Mouse (Mus musculus) brain, adult 2 months (tissue): Measurements from ENCODE around the gene Zfp597.
A peak's percentile ranks its signal among the peaks of the same experiment; 100 is the strongest.

Source experiments
- DNase-seq: peaks from one replicate; pipeline ENCODE4 v3.0.0; 2011; ENCODE audit warnings: low read depth, low spot score

Zfp597 gene

GRCm38 (mm10) chr16:3884201-3885064, at the start of gene Zfp597, which contains the start of gene Gm20695:
Gene Zfp597 (minus strand): TSS chr16:3884561.
Gene Gm20695 (plus strand): TSS chr16:3884648.
- DNase-seq = peak; percentile 98

- peak; percentile 33 for DNase-seq
Measured at GRCm38 (mm10) chr16:3934091-3934490, 49.7 kb upstream of the Zfp597 start.

DNA sequence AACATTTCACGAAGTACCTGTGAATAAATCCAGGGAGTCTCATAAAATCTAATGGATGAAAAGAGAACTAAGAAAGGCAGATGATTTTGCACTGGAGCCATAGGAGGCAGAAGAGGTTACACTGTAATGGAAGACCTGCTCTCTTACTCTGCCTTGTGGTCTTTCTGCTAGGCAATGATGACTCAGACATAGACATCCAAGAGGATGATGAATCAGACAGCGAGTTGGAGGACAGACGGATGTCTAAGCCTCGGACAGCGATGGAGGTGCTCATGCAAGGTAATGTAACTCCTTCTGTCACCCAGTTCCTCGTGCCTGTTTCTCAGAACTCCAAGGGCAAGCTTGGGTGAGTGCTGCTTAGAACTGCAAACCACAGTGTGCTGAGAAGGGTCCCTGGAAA, 49.2 kb upstream of the Zfp597 start:
- peak; percentile 36 for DNase-seq

DNA sequence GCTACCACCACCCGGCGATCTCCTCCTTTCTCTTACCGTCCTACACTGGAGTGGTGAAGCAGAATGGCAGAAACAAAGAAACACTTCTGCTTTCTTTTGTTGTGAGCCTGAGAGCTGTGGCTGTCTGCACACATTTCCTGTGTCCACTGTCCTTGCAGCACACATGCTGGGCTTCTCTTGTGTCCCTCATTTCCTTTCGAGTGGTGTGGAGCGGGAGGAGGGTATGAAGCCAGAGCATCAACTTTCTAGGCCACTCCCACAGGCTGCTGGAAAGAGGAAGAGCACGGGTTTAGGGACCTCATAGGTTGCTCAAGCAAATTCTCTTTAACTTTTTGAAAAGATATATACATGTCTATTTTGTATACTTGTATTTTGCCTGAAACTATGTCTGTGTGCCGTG, 44.8 kb upstream of the Zfp597 start:
- DNase-seq = peak; percentile 36

DNA sequence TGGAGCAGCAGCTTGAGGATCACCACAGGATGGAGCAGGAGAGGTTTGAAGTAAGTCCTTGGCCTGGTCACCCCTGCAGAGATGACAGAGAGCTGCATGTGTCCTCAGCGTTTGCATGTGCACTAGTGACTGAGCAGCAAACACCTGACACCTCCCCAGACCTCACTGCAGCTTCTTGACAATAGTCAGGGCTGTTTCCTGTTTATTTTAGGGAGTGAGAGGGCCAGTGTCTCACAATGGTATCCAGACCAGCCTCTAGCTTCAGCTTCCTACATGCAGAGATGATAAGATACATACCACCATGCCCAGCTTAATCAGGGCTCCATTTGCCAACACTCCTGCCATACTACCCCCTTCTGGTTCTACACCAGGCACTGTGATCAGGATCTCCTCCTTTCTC, 44.2 kb upstream of the Zfp597 start:
- no peak for DNase-seq

GRCm38 (mm10) chr16:3923966-3924365, 39.6 kb upstream of the Zfp597 start:
- DNase-seq = no peak

- DNase-seq = no peak
Measured at GRCm38 (mm10) chr16:3923515-3923914, 39.2 kb upstream of the Zfp597 start.

DNA sequence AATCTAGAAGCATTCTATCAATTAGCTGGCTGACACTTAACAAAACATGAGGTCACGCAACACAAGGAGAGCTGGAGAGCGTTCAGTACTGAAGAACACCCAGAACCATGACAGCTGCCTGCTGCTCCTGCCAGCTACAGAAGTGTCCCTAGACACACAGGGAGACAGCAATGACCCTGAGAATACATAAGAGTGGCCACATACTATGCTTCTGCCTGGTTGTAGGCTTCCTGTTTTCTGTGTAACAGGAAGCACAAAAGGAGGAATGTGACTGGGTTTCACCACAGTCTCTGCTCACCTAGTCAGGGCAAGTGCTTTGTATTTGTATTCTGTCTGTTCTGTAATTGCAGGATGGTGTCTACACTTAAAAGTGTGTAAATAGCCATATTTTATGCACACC, 36.4 kb upstream of the Zfp597 start:
- DNase-seq = no peak

DNA sequence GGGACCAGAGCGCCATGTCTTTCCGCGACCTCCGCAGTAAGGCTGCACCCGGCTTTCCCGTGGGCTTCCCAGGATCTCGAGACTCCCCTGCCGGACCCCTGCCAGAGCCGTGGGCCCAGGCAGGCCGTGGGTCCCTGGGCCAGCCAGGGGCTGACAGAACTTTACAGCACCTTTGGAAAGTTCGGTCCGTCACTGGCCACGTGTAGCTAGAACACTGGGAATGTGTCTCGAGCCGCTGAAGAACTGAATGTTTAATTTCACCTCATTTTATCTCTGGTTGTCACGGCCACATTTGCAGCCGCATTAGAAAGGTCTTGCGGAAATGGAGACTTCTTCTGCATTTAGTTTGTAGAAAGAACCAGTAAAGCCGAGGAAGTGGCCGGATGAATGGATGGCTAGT, 24.8 kb upstream of the Zfp597 start:
- no peak for DNase-seq

GRCm38 (mm10) chr16:3908537-3909111, 24.3 kb upstream of the Zfp597 start, which contains the start of the genes 1700037C18Rik and Cluap1:
Gene 1700037C18Rik (minus strand): TSS chr16:3908689.
Gene Cluap1 (plus strand): TSS chr16:3908801.
- peak; percentile 98 for DNase-seq

DNA sequence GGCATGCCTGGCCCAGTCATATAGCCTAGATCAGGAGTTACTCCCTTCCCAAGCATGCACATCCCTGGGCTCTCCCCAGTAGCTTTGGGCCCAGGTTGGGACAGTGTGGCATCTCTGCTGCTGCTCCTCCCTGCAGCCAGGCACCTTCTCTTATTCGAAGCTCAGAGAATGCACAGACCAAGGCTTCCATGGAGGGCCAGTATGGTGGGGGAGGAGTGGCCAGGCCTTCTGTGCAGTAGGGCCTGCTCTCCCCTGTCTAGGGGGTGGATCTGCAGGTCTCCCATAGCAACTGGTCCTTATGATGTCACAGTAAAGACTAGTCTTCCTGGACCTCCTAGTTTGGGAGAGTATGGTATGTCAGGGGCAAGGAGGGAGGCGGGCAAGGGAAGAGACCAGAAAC, 23.1 kb upstream of the Zfp597 start:
- DNase-seq = no peak

GRCm38 (mm10) chr16:3896553-3896952, 12.2 kb upstream of the Zfp597 start:
- DNase-seq = no peak

GRCm38 (mm10) chr16:3896046-3896445, 11.7 kb upstream of the Zfp597 start:
- no peak for DNase-seq

DNA sequence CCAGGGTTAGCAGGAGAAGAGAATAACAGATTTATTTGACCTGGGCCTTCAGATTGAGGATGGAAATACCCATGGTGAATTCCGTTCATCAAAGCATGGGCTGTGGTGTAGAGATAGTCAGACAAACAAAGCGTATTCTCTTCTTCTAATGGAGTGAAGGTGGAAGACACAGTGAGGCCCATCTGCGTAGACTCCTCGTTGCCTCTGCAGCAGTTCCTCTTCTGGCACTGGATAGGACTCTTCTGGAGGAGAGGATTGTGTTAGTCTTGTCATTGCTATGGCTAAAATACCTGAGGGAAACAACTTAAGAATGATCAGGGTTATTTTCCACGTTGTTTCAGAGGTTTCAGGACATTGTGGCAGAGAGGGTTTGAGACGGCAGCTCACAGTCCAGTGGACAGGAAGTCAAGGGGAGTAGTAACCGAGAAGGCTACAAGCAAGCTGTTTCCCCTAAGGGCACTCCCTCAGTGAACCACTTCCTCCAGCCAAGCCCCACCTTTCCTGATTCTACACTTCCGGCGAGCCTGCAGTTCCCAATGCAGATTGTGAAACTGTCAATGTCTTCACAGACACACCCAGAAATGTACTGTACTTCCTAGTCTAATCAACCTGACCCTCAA, 10.9 kb upstream of the Zfp597 start:
- DNase-seq = peak; percentile 31

- no peak for DNase-seq
Measured at GRCm38 (mm10) chr16:3893739-3894138, 9.4 kb upstream of the Zfp597 start.

DNA sequence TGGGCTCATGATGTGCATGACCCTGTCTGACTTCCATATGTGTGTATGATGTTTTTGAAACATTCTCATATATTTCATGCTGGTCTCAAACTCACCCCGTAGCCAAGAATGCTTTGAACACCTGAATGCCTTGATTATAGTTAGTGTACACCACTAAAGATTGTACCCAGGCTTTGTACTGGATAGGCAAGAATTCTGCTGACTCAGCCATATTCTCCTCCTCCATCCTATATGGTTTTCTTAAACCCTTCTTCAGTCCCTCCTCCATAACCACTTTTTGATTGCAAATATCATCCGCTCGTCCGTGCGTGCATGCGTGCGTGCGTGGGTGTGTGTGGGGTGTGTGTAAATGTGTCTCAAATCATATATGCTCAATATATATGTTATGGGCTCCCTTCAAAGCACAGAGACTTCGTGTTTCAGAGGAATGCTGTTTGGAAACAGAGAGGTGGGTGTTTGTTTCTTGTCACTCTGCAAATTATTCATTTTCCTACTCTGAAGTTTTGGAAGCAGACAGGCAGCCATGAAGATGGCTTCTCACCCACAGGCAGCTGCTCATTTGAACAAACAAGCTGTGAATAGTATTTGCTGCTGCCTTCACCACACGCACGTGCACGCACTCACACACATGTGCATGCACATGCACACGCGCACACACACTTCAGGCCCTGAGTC, 7.4 kb upstream of the Zfp597 start:
- peak; percentile 51 for DNase-seq

- peak; percentile 26 for DNase-seq
Measured at GRCm38 (mm10) chr16:3885065-3885670, 807 bp upstream of the Zfp597 start.

DNA sequence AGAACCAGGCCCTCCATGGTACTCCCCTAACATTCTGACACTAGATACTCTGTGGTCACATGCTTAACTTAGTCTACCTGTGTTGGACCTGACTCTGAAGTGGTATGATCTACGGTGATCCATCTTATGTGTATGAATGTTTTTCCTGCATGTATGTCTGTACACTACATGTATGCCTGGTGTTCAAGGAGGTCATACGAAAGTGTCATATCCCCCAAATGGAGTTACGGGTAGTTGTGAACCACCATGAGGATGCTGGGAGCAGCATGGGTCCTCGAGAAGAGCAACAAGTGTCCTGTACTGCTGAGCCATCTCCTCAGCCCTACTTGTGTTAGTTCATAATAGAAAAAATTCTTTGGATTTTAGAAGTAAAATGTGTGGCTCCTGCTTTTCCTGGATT, 8.0 kb downstream of the Zfp597 start:
- no peak for DNase-seq

DNA sequence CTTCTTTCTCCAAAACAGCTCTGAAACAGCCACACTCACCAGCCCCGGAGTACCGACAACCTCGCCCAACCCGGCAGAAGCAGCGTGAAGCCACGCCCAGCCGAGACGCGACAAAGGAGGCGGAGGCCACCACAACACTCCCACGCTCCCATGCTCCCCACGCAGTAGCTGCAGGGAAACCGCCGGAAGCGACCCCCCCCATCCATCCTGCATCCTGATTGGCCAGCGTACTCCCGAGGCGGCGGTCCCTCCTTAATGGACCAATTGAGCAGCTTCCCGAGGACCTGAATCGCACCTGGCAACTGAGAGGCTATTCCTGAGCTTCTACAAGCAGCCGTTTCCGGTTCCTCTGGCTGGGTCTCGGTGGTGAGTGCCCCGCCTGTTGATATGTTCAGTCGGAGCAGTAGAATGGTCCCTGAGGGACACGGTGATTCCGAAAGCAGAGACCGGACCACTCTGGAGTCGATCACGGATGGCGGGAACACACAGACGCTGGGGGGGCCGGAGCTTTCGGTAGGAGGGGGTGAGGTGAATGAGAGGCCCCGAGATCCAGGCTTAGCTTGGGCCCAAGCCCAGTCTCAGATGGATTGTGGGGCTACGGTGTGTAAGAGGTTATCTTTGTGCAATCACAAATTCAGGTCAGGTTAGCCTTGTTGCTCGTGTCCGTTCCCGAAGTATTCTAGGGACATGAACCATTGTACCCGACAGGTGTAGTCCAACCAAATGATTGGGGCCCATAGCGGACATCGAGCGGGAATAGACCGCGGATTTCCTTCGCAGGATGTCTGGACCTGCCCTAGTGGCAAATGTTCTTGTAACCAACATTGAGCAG, 11.9 kb downstream of the Zfp597 start, which contains the start of gene Naa60:
Gene Naa60 (plus strand): TSS at position 160 of the 832 bp plus-strand sequence.
- DNase-seq = peak; percentile 98

GRCm38 (mm10) chr16:3871815-3872214, 12.5 kb downstream of the Zfp597 start:
- no peak for DNase-seq

DNA sequence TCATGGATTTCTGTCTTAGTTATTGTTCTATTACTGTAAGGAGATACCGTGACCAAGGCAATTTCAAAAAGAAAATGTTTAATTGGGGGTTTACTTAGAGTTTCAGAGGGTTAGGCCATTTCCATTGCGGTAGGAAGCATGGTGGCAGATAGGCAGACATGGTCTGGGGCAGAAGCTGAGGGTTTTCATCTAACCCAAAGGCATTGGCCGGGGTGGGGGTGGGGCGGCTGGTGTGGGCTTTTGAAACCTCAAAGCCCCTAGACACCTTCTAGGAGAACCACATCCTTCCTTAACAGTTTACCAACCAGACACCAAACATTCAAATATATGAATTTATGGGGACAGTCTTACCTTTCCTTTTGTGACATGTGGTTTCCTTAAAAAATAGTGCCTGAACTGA, 25.1 kb downstream of the Zfp597 start:
- no peak for DNase-seq
